Mouse (Mus musculus): ENCODE results near the gene Fbxo21. TPM values are rescaled to one million over a fixed set of nuclear protein-coding genes. Genes with fewer than 3 reads are reported as not detected.

The Fbxo21 gene
- total and polyA plus RNA-seq, 3 experiments: 10.7 to 19.3 (median 13.7) TPM

DNA sequence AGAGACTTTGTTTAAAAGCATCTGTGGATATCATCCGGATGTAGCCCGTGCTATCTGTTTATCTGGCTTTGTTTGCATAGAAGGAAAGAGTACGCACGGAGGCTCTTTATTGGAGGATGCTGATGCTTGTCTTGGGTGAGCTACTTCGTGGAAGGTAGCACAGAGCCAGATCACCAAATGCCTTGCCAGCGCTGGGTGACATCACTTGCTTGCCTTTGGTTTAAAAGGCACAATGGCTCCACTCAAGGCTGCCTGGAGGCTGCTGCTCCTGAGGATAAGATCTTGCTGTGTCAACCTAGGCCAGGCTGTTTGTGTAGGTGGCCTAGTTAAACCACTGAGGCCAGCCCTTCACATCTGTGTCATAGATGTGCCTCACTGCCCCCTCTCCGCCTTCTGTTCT, 34.3 kb downstream of the Fbxo21 start:
- dilution Hi-C loops (cut with MboI; ENCODE audit: extremely low pct_ligation_motif_present, extremely low pct_unique_long_range_greater_than_20kb, low sequenced_read_pairs): no loop called here
- in situ Hi-C loops (cut with MboI; ENCODE audit: low pct_ligation_motif_present, low pct_unique_long_range_greater_than_20kb, low sequenced_read_pairs): no loop called here
- no peak overlapping the region for H3K4me2 ChIP-seq (ENCODE audit: insufficient read depth, low read depth, poor library complexity, severe bottlenecking)
- no peak overlapping the region for H3K4me3 ChIP-seq (replicated peaks in 1 of 3; ENCODE audit: low read depth in 2 of 3, low read length in 2 of 3, poor library complexity in 1 of 3)
- H3K79me2 ChIP-seq (replicated peaks; ENCODE audit: control insufficient read depth, extremely low read depth, insufficient read depth, poor library complexity, severe bottlenecking): no peaks in the 10 kb centered on the region
- H3K27ac ChIP-seq (ENCODE audit: insufficient read depth, low read depth): no peak overlapping the region
- no peaks in the 10 kb centered on the region for H3K4me1 ChIP-seq (ENCODE audit: control insufficient read depth in 1 of 2, insufficient read depth in 2 of 2)
- DNase-seq (ENCODE audit: extremely low read depth): no peak
- H3K9me3 ChIP-seq (replicated peaks; ENCODE audit: low read length): no peaks in the 10 kb centered on the region
- peaks cover 34 to 54% of the 10 kb centered on the region in 2 experiments for H3K36me3 ChIP-seq (replicated peaks in 1 of 2; ENCODE audit: control insufficient read depth in 1 of 2, insufficient read depth in 1 of 2, low read length in 1 of 2)
- no peak for TF ChIP-seq RAD21 (IDR thresholded peaks at IDR 0.05; ENCODE audit: low read depth, low read length)
- TF ChIP-seq BHLHE40 (IDR thresholded peaks at IDR 0.05; ENCODE audit: low read depth, low read length): no peak
- no peak for TF ChIP-seq CTCF (conservative IDR thresholded peaks at IDR 0.05 in 1 of 2, IDR thresholded peaks at IDR 0.05 in 1 of 2; ENCODE audit: low read depth in 2 of 2, low read length in 2 of 2)
- no peak for TF ChIP-seq ZKSCAN1 (IDR thresholded peaks at IDR 0.05; ENCODE audit: borderline replicate concordance, low read depth, low read length)
- TF ChIP-seq ZMIZ1 (IDR thresholded peaks at IDR 0.05; ENCODE audit: low read depth, low read length): no peak
- no peak for TF ChIP-seq SIN3A (IDR thresholded peaks at IDR 0.05; ENCODE audit: low read length)
- no peak for TF ChIP-seq CHD2 (IDR thresholded peaks at IDR 0.05; ENCODE audit: low read length)
- no peak for TF ChIP-seq GABPA (IDR thresholded peaks at IDR 0.05; ENCODE audit: insufficient replicate concordance, low read depth, low read length)
- TF ChIP-seq MAFK (IDR thresholded peaks at IDR 0.05; ENCODE audit: insufficient replicate concordance, low read length): no peak
- TF ChIP-seq CHD1 (IDR thresholded peaks at IDR 0.05; ENCODE audit: low read depth, low read length): no peak
- no peak for TF ChIP-seq MEF2A (IDR thresholded peaks at IDR 0.05; ENCODE audit: borderline replicate concordance, low read depth, low read length)
- no peak for TF ChIP-seq TBP (conservative IDR thresholded peaks at IDR 0.05; ENCODE audit: low read depth, low read length)
- no peak for TF ChIP-seq EP300 (IDR thresholded peaks at IDR 0.05; ENCODE audit: low read length)
- TF ChIP-seq JUN (IDR thresholded peaks at IDR 0.05; ENCODE audit: insufficient read depth, low read depth, low read length): no peak
- no peak for TF ChIP-seq POLR2AphosphoS2 (IDR thresholded peaks at IDR 0.05; ENCODE audit: low read depth, low read length)
- TF ChIP-seq PAX5 (IDR thresholded peaks at IDR 0.05; ENCODE audit: low read length): no peak
- TF ChIP-seq MAZ (IDR thresholded peaks at IDR 0.05; ENCODE audit: low read depth, low read length): no peak
- no peak for TF ChIP-seq ZNF384 (IDR thresholded peaks at IDR 0.05; ENCODE audit: low read depth, low read length)
- H3K27me3 ChIP-seq (replicated peaks): no peaks in the 10 kb centered on the region
- H3K9ac ChIP-seq (ENCODE audit: insufficient read depth, low read depth): no peak overlapping the region

DNA sequence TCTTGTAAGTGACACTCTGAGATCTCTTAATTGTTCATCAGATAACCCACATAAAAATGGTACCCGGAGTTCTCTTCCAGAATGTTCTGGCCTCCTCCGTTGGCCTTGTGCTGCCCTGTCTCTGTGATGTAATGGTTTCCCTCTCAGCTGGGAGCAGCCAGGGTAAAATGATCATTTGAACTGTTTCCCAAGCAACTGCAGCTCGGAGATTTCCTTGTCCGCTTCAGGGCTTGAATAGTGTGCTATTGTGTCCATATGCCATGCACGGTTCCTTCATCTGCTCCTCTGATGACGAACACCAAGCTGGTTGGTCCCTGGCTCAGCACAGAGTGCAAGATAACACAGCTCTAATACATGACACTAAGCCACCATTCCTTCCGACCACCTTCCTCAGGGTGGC, 35.3 kb downstream of the Fbxo21 start:
- in situ Hi-C loops (cut with MboI; ENCODE audit: low pct_ligation_motif_present, low pct_unique_long_range_greater_than_20kb, low sequenced_read_pairs): no loop called here
- TF ChIP-seq ELF1 (IDR thresholded peaks at IDR 0.05; ENCODE audit: low read depth, low read length) (no peak), ZMIZ1 (IDR thresholded peaks at IDR 0.05; ENCODE audit: low read depth, low read length) (no peak), USF2 (conservative IDR thresholded peaks at IDR 0.05; ENCODE audit: low read depth, low read length) (no peak), IRF4 (IDR thresholded peaks at IDR 0.05; ENCODE audit: low read depth, low read length) (no peak)
- no peak for DNase-seq (ENCODE audit: extremely low read depth)

More for the DNA sequence above, 35.3 kb downstream of the Fbxo21 start:
- dilution Hi-C loops (cut with MboI; ENCODE audit: extremely low pct_ligation_motif_present, extremely low pct_unique_long_range_greater_than_20kb, low sequenced_read_pairs): no loop called here
- H3K79me2 ChIP-seq (replicated peaks; ENCODE audit: control insufficient read depth, extremely low read depth, insufficient read depth, poor library complexity, severe bottlenecking): no peaks in the 10 kb centered on the region
- H3K4me2 ChIP-seq (ENCODE audit: insufficient read depth, low read depth, poor library complexity, severe bottlenecking): no peak overlapping the region
- no peaks in the 10 kb centered on the region for H3K9me3 ChIP-seq (replicated peaks; ENCODE audit: low read length)
- H3K27me3 ChIP-seq (replicated peaks): no peaks in the 10 kb centered on the region
- peaks cover 25 to 45% of the 10 kb centered on the region in 2 experiments for H3K36me3 ChIP-seq (replicated peaks in 1 of 2; ENCODE audit: control insufficient read depth in 1 of 2, insufficient read depth in 1 of 2, low read length in 1 of 2)
- H3K27ac ChIP-seq (ENCODE audit: insufficient read depth, low read depth): no peak overlapping the region
- H3K4me3 ChIP-seq (replicated peaks in 1 of 3; ENCODE audit: low read depth in 2 of 3, low read length in 2 of 3, poor library complexity in 1 of 3): no peak overlapping the region
- H3K9ac ChIP-seq (ENCODE audit: insufficient read depth, low read depth): no peak overlapping the region
- no peaks in the 10 kb centered on the region for H3K4me1 ChIP-seq (ENCODE audit: control insufficient read depth in 1 of 2, insufficient read depth in 2 of 2)

Measured in CH12.LX (cell line).